Mouse (Mus musculus) thymus, adult 2 months (tissue): Measurements from ENCODE around the gene 9130409I23Rik.

Experiments
- CTCF ChIP-seq: fragments of 200-500 bp; IDR thresholded peaks from 2 replicates; pipeline ENCODE4 v1.5.1; 2012; ENCODE audit warnings: mild to moderate bottlenecking, control low read depth, low read length, moderate library complexity, borderline replicate concordance; ENCODE audit not compliant: control insufficient read depth, poor library complexity, insufficient read depth; ENCODE audit errors: extremely low read depth
- POLR2A ChIP-seq: fragments of 200-500 bp; IDR thresholded peaks from 2 replicates; pipeline ENCODE4 v1.6.1; 2012; ENCODE audit warnings: mild to moderate bottlenecking, low read length, control low read depth, moderate library complexity; ENCODE audit not compliant: control insufficient read depth, poor library complexity, insufficient read depth; ENCODE audit errors: extremely low read depth

GRCm38 (mm10) chr1:181090048-181090447, 39.0 kb downstream of the 9130409I23Rik start:
- TF ChIP-seq CTCF = no peak
- TF ChIP-seq POLR2A = no peak
